Mouse (Mus musculus) thymus, adult 2 months (tissue): ENCODE data around the gene Atp2b2.

Experiments used
- CTCF ChIP-seq: fragments of 200-500 bp; IDR thresholded peaks from 2 replicates; pipeline ENCODE4 v1.5.1; 2012; ENCODE audit warnings: mild to moderate bottlenecking, control low read depth, low read length, moderate library complexity, borderline replicate concordance; ENCODE audit not compliant: control insufficient read depth, poor library complexity, insufficient read depth; ENCODE audit errors: extremely low read depth
- POLR2A ChIP-seq: fragments of 200-500 bp; IDR thresholded peaks from 2 replicates; pipeline ENCODE4 v1.6.1; 2012; ENCODE audit warnings: mild to moderate bottlenecking, low read length, control low read depth, moderate library complexity; ENCODE audit not compliant: control insufficient read depth, poor library complexity, insufficient read depth; ENCODE audit errors: extremely low read depth

DNA sequence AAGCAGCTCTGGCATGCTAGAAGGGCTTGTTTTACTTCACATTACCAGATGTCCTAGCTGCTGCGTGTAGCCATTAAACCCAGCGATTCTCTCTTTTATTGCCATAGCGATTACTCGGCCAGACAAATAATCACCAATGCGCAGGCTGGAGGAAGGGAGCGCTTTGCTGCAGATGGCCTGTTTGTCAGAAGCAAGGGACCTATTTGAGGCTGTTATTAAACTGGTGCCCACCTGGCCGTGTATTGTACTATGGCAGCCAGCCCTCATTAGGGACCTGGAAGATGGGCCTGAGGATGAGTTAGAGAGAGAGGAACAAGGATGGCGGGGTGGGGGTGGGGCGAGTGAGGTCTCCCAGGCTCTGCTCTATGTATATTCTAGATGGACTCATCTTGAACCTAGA, 243.1 kb downstream of the Atp2b2 start:
- TF ChIP-seq CTCF: no peak
- no peak for TF ChIP-seq POLR2A
